Mouse (Mus musculus) gastrocnemius, postnatal 4 days (tissue): ENCODE measurements around the gene Nxph4. TPM values are rescaled to one million over a fixed set of nuclear protein-coding genes. Genes with fewer than 3 reads are reported as not detected.

Source experiments
- DNase-seq, 2 experiments: peaks; one replicate each; pipeline ENCODE4 v3.0.0; 2021 to 2022; ENCODE audit warnings: low spot score in 2 of 2, mixed read lengths in 2 of 2
- total RNA-seq, 2 experiments: library from RNA; stranded (reverse); gene quantifications; 2 replicates each; pipeline ENCODE4 v1.2.3; 2021

The Nxph4 gene
- total RNA-seq, 2 experiments from 2014 or later = 1.9 to 2.2 TPM

DNA sequence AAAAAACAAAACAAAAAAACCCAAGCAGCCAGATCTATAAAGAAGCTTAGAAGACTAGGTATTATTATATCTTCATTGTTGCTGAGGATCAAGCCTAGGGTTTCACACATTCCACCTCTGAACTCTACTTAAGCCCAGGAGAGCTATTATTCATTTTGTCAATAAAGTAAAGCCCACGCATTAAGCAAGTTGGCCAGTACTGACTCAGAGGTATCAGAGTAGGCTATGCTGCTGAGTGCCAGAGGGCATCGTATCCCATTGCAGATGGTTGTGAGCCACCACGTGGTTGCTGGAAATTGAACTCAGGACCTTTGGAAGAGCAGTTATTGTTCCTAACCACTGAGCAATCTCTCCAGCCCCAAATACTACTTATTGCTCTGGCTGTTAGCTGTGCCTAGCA, 9.6 kb upstream of the Nxph4 start:
- DNase-seq = no peak

DNA sequence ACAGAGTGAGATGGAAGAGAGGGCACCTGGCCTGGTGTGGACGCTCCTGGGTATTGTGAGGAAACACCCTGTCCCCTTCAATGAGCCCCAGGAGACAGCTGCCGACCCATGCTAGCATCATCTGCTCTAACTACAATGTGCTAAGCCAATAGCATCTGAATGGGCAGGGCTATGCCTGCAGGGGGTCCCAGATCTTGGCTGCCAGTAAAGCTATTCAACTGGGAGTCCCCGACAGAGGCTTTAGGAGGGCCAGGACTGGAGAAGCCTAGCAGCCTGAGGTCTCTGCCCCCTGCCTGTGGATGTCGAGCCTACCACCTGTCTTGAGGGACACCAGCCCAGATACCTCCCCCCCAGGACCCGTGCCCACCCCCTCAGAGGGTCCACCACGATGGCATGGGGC, 8.4 kb upstream of the Nxph4 start:
- DNase-seq = no peak

DNA sequence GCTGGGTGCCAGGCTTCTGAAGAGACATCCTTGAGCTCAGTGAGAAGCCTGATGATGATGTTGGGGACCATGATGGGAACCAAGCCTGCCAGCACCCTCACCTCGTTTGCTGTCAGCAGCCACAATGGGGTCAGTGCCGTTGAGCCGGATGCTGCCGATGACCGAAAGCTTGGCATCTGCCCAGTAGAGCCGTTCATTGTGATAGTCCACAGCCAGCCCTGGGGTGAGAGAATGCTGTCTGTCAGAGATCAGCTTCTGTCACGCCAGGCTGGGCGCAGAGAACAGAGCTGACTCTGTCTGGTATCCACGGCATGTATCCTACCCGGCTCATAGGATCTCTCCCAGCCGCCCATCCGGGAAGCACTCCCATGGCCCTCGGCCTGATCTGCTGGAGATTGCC, 7.7 kb upstream of the Nxph4 start:
- no peak for DNase-seq

DNA sequence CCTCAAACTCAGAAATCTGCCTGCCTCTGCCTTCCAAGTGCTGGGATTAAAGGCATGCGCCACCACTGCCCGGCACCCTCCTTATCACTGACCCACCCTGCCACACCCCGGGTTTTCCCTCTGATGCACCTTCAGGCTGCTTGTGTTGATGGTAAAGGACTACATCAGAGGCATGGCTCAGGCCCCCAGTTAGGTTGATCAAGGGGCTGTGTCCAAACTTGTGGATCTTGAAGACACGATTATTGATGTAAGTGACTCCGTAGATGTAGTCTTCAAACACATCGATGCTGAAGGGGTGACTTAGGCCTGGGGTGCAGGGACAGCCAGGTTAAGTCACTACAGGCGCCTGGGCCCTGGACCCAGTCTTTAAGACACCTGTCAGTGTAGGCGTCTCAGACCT, 7.2 kb upstream of the Nxph4 start:
- DNase-seq = no peak

DNA sequence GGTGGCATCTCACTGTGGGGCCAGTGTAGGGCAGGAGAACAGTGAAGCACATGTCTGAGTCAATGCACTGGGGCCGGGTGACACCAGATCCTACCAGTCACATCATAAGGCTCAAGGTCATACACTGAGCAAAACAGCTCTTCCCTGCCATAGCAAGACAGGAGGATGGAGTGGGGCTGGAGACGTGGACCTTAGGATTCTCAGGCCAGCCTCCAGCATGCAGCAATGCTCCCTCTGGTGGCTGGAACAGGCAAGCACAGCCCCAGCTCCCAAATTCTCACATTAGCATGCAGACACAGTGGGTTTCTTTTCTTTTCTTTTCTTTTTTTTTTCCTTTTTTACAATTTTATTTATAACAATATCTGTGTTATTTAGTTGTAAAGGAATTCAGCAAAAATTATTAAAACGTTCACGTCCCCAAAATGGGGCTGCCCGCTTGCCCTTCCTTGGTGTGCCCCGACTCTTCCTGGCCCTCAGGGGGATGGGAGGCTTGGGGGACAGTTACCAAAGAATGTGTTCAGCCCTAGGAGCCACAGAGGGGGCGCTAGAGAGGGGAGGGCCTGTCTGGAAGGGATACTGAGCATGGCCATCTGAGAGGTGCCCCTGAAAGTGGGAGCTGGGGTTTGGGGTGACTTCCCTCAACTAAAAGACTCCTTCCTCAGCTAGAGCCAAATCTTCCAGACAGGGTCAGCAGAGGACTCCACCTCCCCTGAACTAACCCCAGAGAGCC, 3.7 kb upstream of the Nxph4 start:
- DNase-seq = peak in 1 of 2 experiments; percentile 77

DNA sequence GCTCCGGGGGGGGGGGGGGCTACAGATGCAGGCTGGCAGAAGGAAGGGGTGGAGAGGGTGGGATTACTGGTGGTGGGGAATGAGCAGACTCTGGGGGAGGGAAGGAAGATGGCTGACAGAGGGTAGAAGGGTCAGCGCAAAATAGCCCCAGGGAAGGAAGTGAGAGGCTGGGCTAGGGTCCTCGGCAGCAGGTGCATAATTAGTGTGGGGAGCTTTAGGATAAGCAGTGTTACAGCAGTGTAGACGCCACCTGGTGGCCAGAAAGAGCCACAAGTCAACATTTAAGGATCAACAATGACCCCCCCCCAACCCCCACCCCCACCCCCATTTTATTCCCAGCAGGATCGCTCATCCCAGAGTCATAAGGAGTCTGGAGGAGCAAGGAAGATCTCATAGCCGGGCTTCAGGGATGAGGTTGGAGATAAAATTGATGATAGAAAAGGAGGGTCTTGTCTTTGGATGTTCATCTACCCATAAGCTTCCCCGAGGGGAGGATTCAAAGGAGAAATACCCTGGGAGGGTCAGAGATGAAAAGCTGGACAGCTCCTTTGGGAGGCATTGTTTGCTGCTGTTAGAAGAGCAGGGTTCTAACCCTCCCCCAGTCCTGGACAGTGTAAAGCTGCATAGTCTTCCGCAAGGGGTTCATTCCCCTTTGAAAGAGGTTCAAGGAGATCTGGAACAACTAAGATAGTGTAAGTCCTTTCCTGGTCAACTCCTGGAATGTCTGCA, 2.4 kb upstream of the Nxph4 start:
- DNase-seq = no peak

DNA sequence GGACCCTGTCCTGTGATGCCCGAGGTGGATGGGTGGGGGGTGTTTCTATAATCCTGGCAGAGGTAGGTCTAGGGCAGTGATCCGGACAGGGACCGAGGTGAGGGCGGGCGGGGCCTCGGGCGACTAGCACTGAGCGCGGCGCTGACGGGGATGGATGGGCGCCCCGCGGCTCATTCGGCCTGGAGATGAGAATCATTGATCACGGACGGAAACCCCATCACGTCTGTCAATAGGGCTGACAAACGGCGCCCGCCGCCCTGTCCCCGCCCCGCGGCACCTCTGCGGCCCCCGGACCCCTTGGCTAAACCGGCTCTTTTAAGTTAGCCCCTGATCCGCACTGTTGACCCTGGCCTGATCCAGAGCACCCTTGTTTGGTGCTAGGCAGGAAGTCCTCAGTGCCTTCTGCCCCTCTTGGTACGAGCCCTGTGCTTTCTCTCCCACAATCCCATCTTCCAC, 598 bp upstream of the Nxph4 start:
- no peak for DNase-seq

DNA sequence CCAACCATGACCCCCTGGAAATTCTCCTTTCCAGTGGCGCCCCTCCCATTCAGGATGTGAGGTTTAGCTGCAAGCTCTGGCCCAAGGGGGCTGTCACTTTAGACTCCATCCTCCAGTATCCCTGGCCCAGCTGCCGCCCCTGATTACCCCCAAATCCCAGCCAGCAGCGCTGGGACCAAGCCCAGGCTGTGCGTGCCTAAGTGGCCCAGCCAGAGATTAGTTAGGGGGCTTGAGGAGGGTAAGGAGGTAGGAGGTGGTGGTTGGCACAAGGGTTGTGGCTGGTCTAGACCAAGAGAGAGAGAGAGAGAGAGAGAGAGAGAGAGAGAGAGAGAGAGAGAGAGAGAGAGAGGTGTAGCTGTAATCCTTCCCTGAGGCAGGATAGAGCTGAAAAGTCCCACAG, 2.8 kb downstream of the Nxph4 start:
- DNase-seq = no peak

DNA sequence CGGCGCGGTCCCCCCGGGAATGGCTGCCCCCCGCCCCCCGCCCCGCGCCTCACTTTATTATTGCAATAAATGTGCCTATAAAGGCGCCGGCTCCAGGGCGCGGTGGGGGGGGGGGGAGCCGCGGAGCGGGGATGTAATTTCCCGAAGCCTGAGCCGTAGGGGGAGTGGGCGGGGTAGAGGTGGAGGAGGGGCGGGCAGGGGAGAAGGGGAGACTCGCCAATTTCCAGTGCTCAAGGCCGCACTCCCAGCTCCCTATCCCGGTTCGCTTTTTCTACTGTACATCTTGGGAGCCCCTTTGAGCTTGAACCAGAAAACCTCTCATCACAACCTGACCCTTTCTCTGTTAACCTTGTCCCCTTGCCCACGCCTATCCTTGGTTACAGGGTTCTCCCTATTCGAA, 3.4 kb downstream of the Nxph4 start:
- DNase-seq = no peak

DNA sequence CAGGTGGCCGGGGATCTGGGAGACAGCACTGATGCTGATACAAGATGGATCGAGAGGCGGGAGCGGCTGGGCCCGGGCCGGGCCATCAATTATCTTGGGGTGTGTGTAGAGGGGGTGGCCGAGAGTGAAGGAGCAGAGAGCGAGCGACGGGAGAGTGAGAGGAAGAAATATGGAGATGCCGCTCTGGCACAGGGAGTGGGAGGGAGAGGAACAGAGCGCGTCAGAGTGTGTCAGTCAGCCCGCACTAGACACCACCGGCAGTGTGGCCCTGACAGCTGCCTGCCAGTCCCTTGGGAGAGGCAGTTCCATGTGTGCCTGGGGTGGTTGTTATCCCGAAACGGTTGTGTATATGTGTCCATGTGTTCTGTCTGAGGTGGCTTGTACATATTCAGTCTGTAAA, 6.9 kb downstream of the Nxph4 start:
- DNase-seq = no peak

DNA sequence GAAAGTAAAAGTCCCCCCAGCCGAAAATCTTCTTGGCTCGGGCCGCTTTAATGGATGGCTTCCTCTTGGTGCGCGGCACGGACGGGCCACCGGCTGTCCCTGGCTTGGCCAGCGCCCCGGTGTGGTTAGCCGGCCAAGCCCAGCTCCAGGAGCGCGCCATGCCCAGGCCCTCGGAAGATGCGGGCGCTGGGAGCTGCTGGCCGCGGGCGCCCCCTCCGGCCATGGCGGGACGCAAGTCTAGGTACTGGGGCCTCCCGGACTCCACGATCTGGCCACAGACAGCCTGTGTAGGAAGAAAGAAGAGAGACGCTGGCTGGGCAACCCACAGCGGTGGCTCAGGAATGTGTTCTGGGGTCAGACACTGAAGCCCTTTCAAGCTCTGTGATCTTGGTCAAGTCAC, 7.7 kb downstream of the Nxph4 start:
- peak in 1 of 2 experiments; percentile 75 for DNase-seq

DNA sequence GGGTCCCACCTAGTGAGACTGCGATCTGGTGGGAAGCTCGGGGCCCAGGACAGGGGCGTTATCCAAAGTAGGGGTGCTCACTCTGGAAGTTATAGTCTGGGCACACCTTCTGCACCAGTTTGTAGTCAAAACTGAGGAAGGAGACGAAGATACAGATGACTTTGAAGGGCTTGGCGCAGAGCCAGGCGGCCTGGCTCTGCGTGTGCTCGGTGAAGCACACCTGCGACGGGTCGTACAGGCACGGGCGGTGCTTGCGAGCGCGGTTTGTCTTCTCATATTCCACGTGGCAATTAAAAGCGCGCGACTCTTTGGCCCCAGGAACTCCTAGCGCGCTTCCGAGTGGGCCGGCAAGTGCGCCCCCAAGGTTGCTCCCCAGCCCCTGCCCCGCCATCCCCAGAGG, 8.3 kb downstream of the Nxph4 start:
- no peak for DNase-seq

DNA sequence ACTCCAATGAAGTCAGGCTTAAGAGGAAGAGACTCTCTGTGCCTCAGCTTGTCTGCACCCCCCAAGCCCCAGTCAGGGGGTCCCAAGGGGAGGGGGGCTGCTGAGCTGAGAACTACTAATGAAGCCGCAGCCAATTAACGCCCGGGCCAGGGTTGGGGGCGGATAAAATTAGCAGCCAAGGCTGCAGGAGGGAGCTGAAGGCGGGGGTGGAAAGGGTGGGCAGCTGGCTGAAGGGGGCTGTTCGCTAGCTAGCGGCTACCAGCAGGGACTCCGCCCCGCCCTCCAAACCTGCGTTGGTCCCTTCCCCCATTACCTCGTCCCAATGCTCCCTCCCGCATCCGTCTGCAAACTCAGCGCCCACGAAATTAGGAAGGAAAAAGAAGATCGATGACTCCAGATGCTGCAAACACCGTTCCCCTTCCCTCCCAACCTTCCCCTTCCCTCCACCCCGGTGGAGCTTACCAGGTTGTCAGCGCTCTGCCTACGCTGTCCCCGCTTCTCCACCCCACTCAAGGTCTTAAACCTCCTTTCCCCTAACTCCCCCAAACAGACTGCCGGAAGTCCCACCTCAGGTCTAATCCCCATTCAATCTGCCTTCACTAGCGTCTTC, 9.6 kb downstream of the Nxph4 start:
- no peak for DNase-seq

DNA sequence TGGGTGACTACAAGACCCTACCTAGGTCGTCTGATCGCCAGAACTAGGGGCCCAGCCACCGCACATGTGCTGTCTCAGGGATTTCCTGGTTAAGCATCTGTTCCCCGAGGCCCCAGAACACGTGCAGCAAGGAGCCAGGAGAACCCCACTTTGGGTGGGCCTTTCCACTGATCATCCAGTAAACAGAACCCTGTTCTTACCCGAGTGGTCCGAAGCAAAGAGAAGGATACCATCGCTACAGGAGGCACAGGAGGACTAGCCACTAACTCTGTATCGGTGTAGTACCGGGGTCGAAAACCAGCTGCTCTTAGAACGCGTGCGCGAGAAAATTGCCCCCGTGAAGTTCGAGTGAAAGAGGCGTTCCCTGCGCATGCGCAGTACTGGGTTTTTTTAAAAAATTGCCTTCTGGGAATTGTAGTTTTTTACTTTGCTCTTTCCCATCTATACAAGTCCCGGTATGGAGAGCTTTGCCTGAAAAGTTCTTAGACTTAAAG, 12.2 kb downstream of the Nxph4 start, which contains the start of gene Shmt2:
TSS of gene Shmt2 (minus strand) at position 357 of the 494 bp plus-strand sequence.
- DNase-seq = peak in 1 of 2 experiments; percentile 86

DNA sequence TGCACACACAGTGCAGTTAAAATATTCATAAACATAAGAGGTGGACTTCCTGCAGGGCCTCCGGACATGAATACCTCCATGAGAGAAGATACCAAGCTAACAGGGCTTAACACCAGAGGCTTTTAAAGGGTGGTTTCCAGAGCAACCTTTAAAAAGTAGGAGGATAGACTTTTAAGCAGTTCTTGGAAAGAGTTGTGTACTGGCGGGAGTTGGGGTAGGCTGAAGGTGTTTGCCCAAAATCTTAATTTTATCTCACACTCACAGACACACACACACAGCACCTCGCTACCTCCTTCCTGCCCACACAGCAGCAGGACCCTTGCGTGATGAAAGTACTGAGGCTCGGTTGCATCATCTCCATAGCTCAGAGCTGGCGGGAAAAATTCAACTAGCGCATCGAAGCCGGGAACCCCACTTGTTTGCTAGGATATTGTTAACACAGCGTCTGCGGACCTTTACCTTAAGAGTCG, 12.7 kb downstream of the Nxph4 start:
- DNase-seq = no peak

DNA sequence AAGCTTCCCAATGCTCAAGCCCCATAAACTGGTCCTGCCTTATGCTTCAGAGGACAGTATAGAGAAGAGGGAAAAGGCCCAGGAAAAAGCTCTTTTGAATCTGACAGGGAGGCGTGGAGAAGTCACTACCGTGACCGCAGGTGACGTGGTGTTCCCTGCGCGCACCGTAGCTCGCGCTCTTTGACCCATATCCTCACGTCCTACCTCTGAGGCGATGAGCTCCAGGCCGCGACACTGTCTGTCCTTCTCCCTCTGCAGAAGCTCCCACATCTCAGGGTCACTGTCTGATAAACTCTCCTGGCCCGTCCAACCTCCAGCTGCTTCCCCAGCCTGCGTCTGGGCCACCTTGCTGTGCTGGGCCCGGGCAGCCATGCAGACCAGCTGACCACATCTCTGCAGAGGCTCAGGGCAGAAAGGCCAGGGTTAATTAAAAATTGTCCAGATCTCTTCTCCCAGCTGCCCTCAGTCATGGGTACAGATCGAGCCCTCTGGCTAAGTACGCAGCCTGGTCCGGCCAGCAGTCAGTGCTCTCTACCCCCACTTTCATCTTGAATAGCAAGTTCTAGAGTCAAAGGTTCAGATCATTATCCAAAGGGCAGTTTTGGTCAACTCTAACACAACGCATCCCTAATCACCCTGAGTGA, 13.5 kb downstream of the Nxph4 start:
- DNase-seq = no peak

DNA sequence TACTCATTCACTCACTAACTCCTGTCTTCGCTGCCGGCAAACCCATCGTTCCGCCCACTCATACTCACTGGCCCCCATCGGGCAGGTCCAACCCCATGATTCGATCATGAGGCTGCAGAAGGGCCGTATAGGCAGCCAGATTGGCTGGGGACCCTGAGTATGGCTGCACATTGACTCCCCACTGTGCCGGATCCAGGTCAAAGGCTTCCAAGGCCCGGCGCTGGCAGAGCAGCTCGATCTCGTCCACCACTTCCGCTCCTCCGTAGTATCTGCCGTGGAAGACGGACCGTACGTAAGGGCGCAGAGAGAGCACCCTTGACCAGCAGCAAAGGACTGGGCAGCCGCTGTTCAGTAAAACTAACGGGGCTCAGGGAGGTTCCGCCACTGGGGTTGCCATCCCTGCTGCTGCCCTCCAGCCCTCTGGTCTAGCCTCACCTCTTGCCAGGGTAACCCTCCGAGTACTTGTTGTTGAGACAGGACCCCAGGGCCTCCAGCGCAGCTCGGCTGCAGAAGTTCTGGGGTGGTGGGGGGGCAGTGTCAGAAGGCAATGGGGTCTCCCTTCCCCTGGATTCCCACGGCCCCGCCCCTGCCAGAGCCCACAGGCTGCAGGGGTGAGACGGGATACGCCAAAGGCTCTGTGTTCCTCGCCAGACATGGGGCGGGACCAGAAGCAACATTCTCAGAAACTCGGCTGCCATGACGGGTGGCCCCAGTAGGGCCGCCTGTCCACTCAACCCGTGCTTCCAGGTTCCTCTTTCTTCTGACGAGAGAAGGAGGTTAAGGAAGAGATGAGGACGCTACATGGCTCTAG, 14.3 kb downstream of the Nxph4 start:
- DNase-seq = no peak

DNA sequence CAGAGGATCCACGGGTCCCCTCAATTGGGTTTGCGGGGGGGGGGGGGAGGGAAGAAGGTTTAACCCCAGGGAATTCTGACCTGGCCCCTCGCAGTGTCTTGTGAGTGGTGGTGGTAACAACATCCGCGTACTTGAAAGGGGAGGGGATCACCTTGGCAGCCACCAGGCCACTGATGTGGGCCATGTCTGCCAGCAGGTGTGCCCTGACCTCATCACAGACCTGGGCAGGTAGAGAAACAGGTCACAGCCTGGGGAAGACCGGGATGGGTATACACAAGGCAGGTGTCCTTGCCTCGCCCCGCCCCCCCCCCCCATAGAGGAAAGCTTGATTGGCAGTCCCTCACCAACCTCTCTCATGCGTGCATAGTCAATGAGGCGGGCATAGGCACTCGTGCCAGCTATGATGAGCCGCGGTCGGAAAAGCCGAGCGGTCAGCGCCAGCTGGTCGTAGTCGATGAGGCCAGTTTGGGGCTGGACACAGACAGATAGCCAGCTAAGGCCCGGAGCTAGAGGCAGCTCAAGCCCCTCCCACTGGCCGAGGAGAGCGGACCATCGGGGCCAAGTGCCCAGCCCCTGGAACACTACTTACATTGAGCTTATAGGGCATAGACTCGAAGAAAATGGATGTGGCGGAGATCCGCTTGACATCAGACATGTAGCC, 15.2 kb downstream of the Nxph4 start:
- no peak for DNase-seq

DNA sequence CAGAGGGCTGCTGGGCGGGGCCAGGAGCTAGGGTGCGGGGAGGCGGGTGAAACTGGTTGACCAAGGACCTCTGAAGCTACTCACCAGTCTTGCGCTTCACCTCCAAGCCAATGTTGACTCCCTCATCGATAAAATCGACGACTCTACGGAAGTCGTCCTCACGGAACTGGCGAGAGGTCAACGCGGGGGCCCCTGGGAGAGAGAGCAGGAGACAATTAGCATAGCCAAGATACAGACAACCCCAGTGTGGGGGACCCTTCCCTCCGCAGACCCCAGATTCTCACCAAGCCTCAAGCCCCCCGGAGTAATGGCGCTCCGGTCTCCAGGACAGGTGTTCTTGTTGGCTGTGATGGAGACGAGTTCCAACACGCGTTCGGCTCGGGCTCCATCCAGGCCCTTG, 16.4 kb downstream of the Nxph4 start:
- no peak for DNase-seq
